Mouse (Mus musculus) heart, postnatal 0 days (tissue): ENCODE data around the gene Cldn14.

Experiments
- CTCF ChIP-seq: IDR thresholded peaks from 2 replicates; pipeline ENCODE4 v1.5.1; 2016; ENCODE audit warnings: antibody characterized with exemption, control low read depth, low read depth
- EP300 ChIP-seq: IDR thresholded peaks from 2 replicates; pipeline ENCODE4 v1.6.1; 2016; ENCODE audit warnings: antibody characterized with exemption, low read depth

DNA sequence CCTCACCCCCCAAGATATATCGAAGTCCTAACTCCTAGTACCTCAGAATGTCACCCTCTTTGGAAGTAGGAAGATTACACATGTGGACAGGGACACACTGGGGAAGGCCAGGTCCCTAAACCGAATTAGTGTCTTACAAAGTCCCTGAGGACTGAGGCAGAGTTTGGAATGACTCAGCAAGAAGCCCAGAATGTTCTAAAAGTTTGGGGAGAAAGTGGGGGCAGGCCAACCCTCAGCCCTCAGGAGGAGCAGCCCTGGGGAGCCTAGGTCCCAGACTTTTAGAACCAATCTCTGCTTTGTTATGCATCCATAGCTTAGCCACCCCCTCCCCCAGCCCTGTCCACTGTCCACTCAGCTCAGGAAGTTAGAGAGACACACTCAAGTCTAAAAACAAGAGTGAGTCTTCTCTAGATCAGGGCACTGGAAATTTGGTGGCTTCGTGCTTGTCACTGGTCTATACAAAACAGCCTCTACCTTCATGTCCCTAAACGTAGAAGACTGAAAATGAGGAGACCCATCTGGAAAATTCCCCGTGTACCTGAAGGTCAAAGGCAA lies 85.7 kb downstream of the Cldn14 start:
- no peak for TF ChIP-seq CTCF
- no peak for TF ChIP-seq EP300
